Mouse (Mus musculus): Measurements from ENCODE around the gene Haus7.

GRCm38 (mm10) chrX:73468330-73468729 lies 9.5 kb upstream of the Haus7 start:
- TF ChIP-seq POLR2A (IDR thresholded peaks at IDR 0.05; ENCODE audit: insufficient read depth, low read length): no peak
- no peak for TF ChIP-seq CTCF (IDR thresholded peaks at IDR 0.05; ENCODE audit: low read depth, low read length)

All from ES-Bruce4 (cell line).